Mouse (Mus musculus) kidney, adult 2 months (tissue): ENCODE data around the gene Cfap74.

ENCODE experiments used
- CTCF ChIP-seq: fragments of 200-500 bp; conservative IDR thresholded peaks from 2 replicates; pipeline ENCODE4 v1.5.1; 2011; ENCODE audit warnings: low read depth, mild to moderate bottlenecking, control low read depth, low read length, moderate library complexity, mixed read lengths; ENCODE audit not compliant: insufficient read depth, insufficient read length
- POLR2A ChIP-seq: fragments of 200-500 bp; IDR thresholded peaks from one replicate; pipeline ENCODE4 v1.6.1; 2011; ENCODE audit warnings: low read depth, low read length, control low read depth

- TF ChIP-seq CTCF (no peak), POLR2A (no peak)
Measured at GRCm38 (mm10) chr4:155433993-155434392, 25.0 kb downstream of the Cfap74 start.
